Mouse (Mus musculus) gastrocnemius, postnatal 36 days (tissue): ENCODE measurements around the gene 9530003J23Rik. TPM values are rescaled to one million over a fixed set of nuclear protein-coding genes. Genes with fewer than 3 reads are reported as not detected.
"Not testable (repeated sequence)": the region's sequence is repeated elsewhere in the genome, so short reads cannot be mapped to it uniquely, and the experiment has no call there.

Experiments
- DNase-seq, 2 experiments: peaks; one replicate each; pipeline ENCODE4 v3.0.0; 2022
- intact Hi-C: fragments of 180-260 bp; cut with DNase I; formaldehyde crosslinking; loops from one replicate; pipeline ENCODE4 v1.15.1; 2025
- total RNA-seq, 2 experiments: library from RNA; stranded (reverse); gene quantifications; 2 replicates each; pipeline ENCODE4 v1.2.3; 2021

9530003J23Rik gene
- total RNA-seq, 2 experiments from 2014 or later = not detected

GRCm38 (mm10) chr10:117234825-117235224, 3.7 kb downstream of the 9530003J23Rik start:
- DNase-seq = no peak
- intact Hi-C loops = no loop called here

- no peak for DNase-seq
- intact Hi-C loops = no loop called here
Measured at GRCm38 (mm10) chr10:117229826-117230225, 8.7 kb downstream of the 9530003J23Rik start.

- no peak for DNase-seq
- intact Hi-C loops = no loop called here
Measured at GRCm38 (mm10) chr10:117226002-117226401, 12.5 kb downstream of the 9530003J23Rik start.

GRCm38 (mm10) chr10:117225094-117225493, 13.4 kb downstream of the 9530003J23Rik start:
- no peak for DNase-seq
- intact Hi-C loops = no loop called here

GRCm38 (mm10) chr10:117224102-117224990, 14.2 kb downstream of the 9530003J23Rik start, which contains the start of gene Yeats4:
Gene Yeats4, minus strand, starts transcription at chr10:117224507.
- intact Hi-C loops = no loop called here
- DNase-seq = peak; percentile 89 to 97

DNA sequence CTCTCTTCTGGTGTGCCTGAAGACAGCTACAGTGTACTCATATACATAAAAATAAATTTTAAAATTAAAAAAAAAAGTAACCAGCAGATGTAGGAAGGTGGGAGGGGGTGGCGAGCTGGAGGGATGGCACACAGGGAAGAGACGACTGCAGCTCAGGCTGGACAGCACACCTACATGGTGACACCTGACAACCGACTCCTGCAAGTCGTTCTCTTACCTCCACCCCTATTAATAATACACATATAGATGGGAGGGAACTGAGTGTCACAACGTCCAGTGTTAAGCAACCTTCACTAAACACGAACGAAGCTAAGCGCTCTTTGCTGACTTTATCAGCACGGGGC, 14.8 kb downstream of the 9530003J23Rik start:
- intact Hi-C loops = no loop called here
- DNase-seq = no peak

GRCm38 (mm10) chr10:117222821-117223220, 15.7 kb downstream of the 9530003J23Rik start:
- intact Hi-C loops = no loop called here

DNA sequence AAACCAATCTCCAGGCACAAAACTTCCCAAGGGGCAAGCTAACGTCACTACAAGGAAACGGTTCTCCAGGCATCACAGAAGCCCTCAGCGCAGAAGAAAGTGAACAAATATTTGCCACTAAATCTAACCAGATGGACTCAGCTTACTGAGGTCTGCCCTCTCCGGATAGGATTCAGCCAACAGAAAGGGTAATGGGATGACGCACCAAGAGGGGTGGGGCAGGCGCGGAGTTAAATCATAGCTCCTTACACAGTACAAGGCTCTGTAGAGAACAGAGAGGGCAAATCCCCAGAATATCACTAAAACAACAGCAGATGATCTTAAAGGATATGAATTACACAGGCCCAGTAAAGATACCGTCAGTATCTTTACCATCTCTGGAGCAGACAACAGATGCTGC, 20.2 kb downstream of the 9530003J23Rik start:
- intact Hi-C loops = no loop called here
- no peak for DNase-seq

More at GRCm38 (mm10) chr10:117222821-117223220, 15.7 kb downstream of the 9530003J23Rik start:
- DNase-seq = no peak

- intact Hi-C loops = no loop called here
- DNase-seq = no peak
Measured at GRCm38 (mm10) chr10:117217246-117217840, 21.2 kb downstream of the 9530003J23Rik start.

DNA sequence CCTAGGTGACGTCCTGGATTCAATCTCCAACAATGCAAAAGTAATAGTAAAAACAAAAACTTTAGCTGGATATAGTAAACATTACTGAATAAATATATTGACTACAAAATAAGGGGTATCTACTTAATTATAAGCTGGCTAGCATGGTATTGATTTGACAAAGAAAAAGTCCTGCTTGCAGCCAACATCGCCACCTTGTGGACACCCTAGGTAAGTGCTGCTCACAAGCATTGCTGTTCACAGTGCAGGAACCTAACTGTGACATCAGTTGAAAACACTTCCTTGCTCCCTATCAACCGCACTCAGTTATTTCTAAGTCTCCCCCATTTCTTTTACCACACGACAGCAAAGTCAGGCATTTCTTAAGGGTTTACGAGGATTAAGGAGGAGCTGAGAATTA, 21.7 kb downstream of the 9530003J23Rik start:
- DNase-seq = no peak
- intact Hi-C loops = no loop called here

- no peak for DNase-seq
- intact Hi-C loops = no loop called here
Measured at GRCm38 (mm10) chr10:117216132-117216495, 22.4 kb downstream of the 9530003J23Rik start.

- intact Hi-C loops = no loop called here
- no peak for DNase-seq
Measured at GRCm38 (mm10) chr10:117215409-117216131, 22.9 kb downstream of the 9530003J23Rik start.

- DNase-seq = no peak
- intact Hi-C loops = no loop called here
Measured at GRCm38 (mm10) chr10:117211023-117211422, 27.5 kb downstream of the 9530003J23Rik start.

DNA sequence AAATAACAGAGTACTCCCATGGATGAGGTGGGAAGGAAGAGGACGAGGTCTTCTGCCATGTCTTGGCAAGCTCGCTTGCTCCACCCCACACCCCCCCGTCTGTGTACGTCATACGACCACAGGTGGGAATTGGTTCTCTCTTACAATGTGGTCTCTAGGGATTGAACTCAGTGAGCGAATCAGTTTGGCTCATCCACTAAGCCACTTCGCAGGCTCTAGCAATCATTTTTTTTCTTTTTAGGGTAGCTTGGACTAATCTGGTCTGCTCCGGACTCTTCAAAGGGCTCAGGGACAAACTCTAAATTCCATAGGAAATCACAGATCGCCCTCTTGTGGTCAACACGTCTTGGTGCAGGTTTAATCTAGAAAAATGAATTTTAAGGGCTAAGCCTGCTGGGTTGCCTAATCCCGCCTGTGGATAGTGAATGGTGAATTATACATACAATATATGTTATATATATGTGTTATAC, 29.0 kb downstream of the 9530003J23Rik start:
- DNase-seq = no peak
- intact Hi-C loops = loop anchor here (5.0 kb wide), 1 partner anchor 147 kb away; the partner anchor contains the start of gene Cct2

DNA sequence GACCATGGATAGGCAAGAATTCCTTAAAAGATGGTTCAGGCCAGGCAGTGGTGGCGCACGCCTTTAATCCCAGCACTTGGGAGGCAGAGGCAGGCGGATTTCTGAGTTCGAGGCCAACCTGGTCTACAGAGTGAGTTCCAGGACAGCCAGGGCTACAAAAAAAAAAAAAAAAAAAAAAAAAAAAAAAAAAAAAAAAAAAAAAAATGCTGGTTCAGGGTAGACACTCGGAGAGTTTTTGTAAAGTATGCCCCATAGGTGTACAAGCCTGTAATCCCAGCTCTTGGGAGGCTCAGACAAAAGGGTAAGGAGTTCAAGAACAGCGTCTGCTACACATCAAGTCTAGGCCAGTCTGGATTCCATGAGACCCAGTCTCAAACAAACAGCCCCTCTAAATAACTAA, 29.7 kb downstream of the 9530003J23Rik start:
- intact Hi-C loops = loop anchor here (5.0 kb wide), 1 partner anchor 146 kb away; the partner anchor contains the start of gene Cct2
- not testable (repeated sequence) for DNase-seq

- intact Hi-C loops = loop anchor here (5.0 kb wide), 1 partner anchor 146 kb away; the partner anchor contains the start of gene Cct2
- DNase-seq = no peak
Measured at GRCm38 (mm10) chr10:117208221-117208620, 30.3 kb downstream of the 9530003J23Rik start.

GRCm38 (mm10) chr10:117206070-117206469, 32.4 kb downstream of the 9530003J23Rik start:
- no peak for DNase-seq
- intact Hi-C loops = loop anchor here (5.0 kb wide), 1 partner anchor 144 kb away; the partner anchor contains the start of gene Cct2

GRCm38 (mm10) chr10:117203558-117203981, 34.9 kb downstream of the 9530003J23Rik start:
- no peak for DNase-seq
- intact Hi-C loops = no loop called here

DNA sequence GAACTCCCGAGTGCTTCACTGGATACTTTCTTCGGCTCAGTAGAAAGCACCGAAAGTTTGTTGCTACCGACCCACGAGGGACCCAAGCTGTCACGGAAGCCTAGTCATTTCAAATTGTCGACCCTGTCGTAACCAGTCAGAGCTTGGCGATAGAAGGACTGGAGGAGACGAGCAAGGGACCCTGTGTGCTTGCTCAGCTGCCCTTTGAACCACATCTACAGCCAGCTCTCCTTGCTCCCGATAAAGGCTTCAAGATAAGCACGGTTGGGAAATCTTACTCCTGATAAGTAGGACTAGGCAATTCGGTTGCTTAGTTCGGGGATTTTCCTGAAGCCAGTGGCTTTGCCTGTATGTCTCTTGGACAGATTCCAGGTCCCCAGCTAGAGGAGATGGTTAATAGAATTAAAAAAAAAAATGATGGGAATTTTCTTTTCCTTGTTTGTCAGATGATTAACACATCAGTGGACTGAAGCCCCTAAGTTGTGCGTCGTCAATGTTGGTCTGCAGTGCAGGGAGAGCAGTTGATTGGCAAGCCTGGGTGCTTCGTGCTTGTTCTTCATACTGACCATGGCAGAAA, 35.4 kb downstream of the 9530003J23Rik start:
- intact Hi-C loops = no loop called here
- no peak for DNase-seq

- no peak for DNase-seq
- intact Hi-C loops = loop anchor here (10.0 kb wide), 1 partner anchor 875 kb away; no protein-coding TSS in a partner anchor
Measured at GRCm38 (mm10) chr10:117199701-117200100, 38.8 kb downstream of the 9530003J23Rik start.
